Mouse (Mus musculus): ENCODE data around the gene Igfbp4. TPM values are rescaled to one million over a fixed set of nuclear protein-coding genes. Genes with fewer than 3 reads are reported as not detected.

Igfbp4 gene
- polyA plus RNA-seq, 1 experiment = 220 TPM

DNA sequence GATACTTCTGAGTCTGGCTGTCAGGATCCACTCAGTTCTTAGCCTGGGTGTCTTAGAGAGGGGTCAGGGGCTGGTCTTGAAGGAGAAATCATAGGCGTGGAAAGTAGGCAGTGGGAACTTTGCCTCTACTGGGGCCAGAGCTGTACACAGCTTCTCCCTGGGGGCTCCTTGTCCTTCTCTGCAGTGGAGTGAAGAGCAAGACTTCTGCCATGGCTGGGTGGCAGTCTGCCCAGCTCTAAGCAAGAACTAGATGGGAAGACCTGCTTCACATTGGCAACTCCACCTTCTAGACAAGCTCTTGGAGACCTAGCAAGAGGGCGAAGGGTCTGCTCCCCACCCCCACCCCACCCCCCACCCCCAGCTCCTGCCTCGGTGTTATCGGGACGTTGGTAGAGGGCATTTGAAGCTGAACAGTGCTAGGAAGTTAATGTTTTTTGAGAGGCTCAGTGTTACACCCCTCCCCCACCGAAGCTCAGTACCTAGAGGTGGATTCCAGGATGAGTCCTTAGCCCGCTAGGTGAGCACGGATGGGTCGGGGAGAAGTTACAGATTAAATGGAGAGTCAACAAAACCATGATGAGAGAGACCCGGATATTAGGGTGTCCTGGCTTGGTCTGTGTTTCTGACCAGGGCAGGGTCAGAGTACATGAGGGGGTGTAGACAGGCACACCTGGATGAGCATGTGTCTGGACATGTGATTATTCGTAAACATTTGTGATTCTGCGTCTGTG, 4.3 kb downstream of the Igfbp4 start:
- peaks cover 26% of the 10 kb centered on the region for H3K4me1 ChIP-seq (replicated peaks; ENCODE audit: control insufficient read depth, insufficient read depth, low read length)
- H3K27me3 ChIP-seq (ENCODE audit: control insufficient read depth, insufficient read depth, low read length) = peaks cover 18% of the 10 kb centered on the region; the same call in 1 of the 2 replicates
- H3K4me3 ChIP-seq (ENCODE audit: control insufficient read depth, insufficient read depth, low read length) = no peak overlapping the region
- DNase-seq = no peak
- no peak overlapping the region for H3K27ac ChIP-seq (ENCODE audit: control insufficient read depth, insufficient read depth, low read length)
- no peak for TF ChIP-seq CTCF (IDR thresholded peaks at IDR 0.05; ENCODE audit: borderline replicate concordance, control insufficient read depth, extremely low read depth, insufficient read depth, low read length, poor library complexity)
- no peak for TF ChIP-seq POLR2A (IDR thresholded peaks at IDR 0.05; ENCODE audit: control insufficient read depth, extremely low read depth, insufficient read depth, low read length, poor library complexity)
- no peaks in the 10 kb centered on the region for H3K36me3 ChIP-seq (ENCODE audit: control insufficient read depth, insufficient read depth, low read length)
- 94% methylated on average over 12 of the region's 12 CpGs for WGBS

DNA sequence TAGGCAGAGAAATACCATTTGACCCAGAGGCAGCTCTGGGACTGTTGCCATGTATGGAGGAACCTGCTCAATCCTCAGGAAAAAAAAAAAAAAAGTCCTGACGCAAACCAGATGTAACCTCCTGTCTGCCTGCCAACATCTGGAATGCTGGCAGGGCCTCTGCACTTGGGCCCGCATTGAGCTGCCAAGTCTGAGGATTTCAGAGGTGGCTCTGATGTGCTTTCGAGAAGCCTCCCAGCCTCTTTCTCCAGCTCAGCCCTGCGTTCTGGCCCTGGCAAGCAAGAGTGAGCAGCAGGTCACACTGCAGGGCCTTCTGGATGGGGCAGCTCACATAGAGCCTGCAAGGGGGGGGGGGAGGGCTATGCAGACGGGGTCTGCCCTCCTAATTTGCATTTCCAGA, 6.1 kb downstream of the Igfbp4 start:
- Histone ChIP-seq H3K27me3 (ENCODE audit: control insufficient read depth, insufficient read depth, low read length) (peaks cover under 1% of the 10 kb centered on the region; the same call in 1 of the 2 replicates), H3K4me1 (replicated peaks; ENCODE audit: control insufficient read depth, insufficient read depth, low read length) (peaks cover 11% of the 10 kb centered on the region), H3K4me3 (ENCODE audit: control insufficient read depth, insufficient read depth, low read length) (no peak overlapping the region), H3K27ac (ENCODE audit: control insufficient read depth, insufficient read depth, low read length) (no peak overlapping the region), H3K36me3 (ENCODE audit: control insufficient read depth, insufficient read depth, low read length) (no peaks in the 10 kb centered on the region)
- TF ChIP-seq CTCF (IDR thresholded peaks at IDR 0.05; ENCODE audit: borderline replicate concordance, control insufficient read depth, extremely low read depth, insufficient read depth, low read length, poor library complexity) = no peak
- no peak for TF ChIP-seq POLR2A (IDR thresholded peaks at IDR 0.05; ENCODE audit: control insufficient read depth, extremely low read depth, insufficient read depth, low read length, poor library complexity)
- DNase-seq = no peak
- WGBS = 97% methylated on average over 5 of the region's 5 CpGs

DNA sequence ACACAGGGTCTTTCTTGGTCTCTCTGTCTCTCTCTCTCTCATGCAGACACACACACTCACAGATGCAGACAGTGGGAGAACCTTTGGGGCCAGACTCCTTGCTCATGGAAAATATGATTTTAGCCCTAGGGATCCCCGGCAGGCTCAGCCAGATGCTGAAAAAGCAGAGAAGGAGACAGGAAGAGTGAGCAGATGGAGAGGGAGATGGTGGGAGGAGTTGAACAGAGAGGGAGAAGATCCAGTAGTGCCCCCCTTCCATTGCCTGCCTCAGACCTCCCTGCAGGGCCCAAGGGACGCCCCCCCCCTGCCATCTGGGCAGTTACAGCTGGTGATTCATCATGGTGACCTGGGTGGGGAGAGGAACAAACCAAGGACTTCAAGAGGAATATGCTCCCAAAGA, 6.6 kb downstream of the Igfbp4 start:
- no peak for TF ChIP-seq POLR2A (IDR thresholded peaks at IDR 0.05; ENCODE audit: control insufficient read depth, extremely low read depth, insufficient read depth, low read length, poor library complexity)
- TF ChIP-seq CTCF (IDR thresholded peaks at IDR 0.05; ENCODE audit: borderline replicate concordance, control insufficient read depth, extremely low read depth, insufficient read depth, low read length, poor library complexity) = no peak
- no peak for DNase-seq
- Histone ChIP-seq H3K4me1 (replicated peaks; ENCODE audit: control insufficient read depth, insufficient read depth, low read length) (peaks cover 6% of the 10 kb centered on the region), H3K36me3 (ENCODE audit: control insufficient read depth, insufficient read depth, low read length) (no peaks in the 10 kb centered on the region), H3K4me3 (ENCODE audit: control insufficient read depth, insufficient read depth, low read length) (no peak overlapping the region), H3K27ac (ENCODE audit: control insufficient read depth, insufficient read depth, low read length) (no peak overlapping the region), H3K27me3 (ENCODE audit: control insufficient read depth, insufficient read depth, low read length) (no peaks in the 10 kb centered on the region; the same call in 1 of the 2 replicates)
- 92% methylated on average over 2 of the region's 2 CpGs for WGBS

DNA sequence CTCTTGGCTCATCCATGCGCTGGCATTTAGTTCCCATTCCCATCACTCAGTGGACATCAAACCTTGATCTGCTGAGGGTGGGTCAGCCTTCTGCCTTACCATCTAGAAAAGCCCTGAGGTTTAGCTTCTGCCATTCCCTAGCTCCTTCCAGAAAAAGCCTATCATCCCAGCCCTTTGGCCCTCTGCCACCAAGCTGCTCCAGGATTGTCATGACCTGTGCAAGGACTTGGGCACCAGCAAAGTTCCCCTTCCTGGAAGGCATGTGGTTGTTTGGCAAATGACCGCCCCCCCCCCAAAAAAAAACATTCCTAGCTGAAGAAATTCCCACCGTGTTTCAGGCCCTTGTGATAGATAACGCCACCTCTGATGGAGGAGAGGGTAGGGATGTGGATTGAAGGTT, 14.1 kb downstream of the Igfbp4 start:
- no peaks in the 10 kb centered on the region for H3K27me3 ChIP-seq (ENCODE audit: control insufficient read depth, insufficient read depth, low read length)
- no peak overlapping the region for H3K27ac ChIP-seq (ENCODE audit: control insufficient read depth, insufficient read depth, low read length)
- no peak for TF ChIP-seq POLR2A (IDR thresholded peaks at IDR 0.05; ENCODE audit: control insufficient read depth, extremely low read depth, insufficient read depth, low read length, poor library complexity)
- TF ChIP-seq CTCF (IDR thresholded peaks at IDR 0.05; ENCODE audit: borderline replicate concordance, control insufficient read depth, extremely low read depth, insufficient read depth, low read length, poor library complexity) = no peak
- no peak for DNase-seq
- H3K4me1 ChIP-seq (replicated peaks; ENCODE audit: control insufficient read depth, insufficient read depth, low read length) = peaks cover 3% of the 10 kb centered on the region; the same call in 1 of the 2 replicates
- no peaks in the 10 kb centered on the region for H3K36me3 ChIP-seq (ENCODE audit: control insufficient read depth, insufficient read depth, low read length)
- no peak overlapping the region for H3K4me3 ChIP-seq (ENCODE audit: control insufficient read depth, insufficient read depth, low read length)
- 84% methylated on average over 4 of the region's 4 CpGs for WGBS

DNA sequence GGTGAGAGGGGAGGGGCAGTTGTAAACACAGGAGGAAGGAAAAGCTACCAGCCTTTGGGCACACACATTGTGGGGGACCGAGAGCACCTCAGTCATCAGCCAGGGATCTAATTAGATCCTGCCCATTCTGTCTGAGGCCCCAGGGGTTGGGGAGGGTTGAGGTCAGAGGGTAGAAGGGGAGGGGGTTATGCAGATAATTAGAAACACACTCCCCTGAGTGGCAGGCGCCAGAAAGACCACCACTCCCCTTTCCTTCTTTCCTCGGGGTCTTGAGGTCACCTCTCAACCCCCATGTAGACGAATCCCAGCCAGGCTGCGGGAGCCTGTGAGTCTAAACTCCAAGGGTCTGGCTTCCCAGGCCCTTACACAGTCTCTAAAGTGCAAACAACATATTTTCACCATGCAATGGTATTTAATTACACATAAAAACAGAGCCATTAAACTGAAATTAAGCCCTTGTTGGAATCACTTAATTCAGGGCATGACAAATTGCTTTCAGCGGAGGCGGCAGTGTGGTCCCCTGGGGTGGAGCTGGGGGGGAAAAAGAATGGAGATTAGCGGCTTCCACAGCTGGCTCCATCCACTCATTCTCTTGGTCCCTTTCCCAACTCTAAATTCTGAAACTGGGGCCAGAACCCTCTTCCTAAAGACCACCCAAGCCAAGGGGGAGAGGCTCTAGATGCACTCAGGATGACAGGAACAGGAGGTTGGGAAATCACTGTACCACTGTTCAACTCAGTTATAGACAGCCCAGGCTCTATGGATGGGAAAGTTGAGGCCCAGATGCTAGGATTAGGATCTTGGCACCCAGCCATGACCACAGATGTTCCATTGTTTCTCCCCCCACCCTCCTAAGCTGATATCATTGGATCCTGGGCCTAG, 14.8 kb downstream of the Igfbp4 start:
- TF ChIP-seq POLR2A (IDR thresholded peaks at IDR 0.05; ENCODE audit: control insufficient read depth, extremely low read depth, insufficient read depth, low read length, poor library complexity) (no peak), CTCF (IDR thresholded peaks at IDR 0.05; ENCODE audit: borderline replicate concordance, control insufficient read depth, extremely low read depth, insufficient read depth, low read length, poor library complexity) (no peak)
- Histone ChIP-seq H3K4me3 (ENCODE audit: control insufficient read depth, insufficient read depth, low read length) (no peak overlapping the region), H3K27me3 (ENCODE audit: control insufficient read depth, insufficient read depth, low read length) (no peaks in the 10 kb centered on the region), H3K36me3 (ENCODE audit: control insufficient read depth, insufficient read depth, low read length) (no peaks in the 10 kb centered on the region), H3K4me1 (replicated peaks; ENCODE audit: control insufficient read depth, insufficient read depth, low read length) (peaks cover 8% of the 10 kb centered on the region; the same call in 1 of the 2 replicates), H3K27ac (ENCODE audit: control insufficient read depth, insufficient read depth, low read length) (no peak overlapping the region)
- WGBS = 84% methylated on average over 8 of the region's 8 CpGs
- DNase-seq = no peak

DNA sequence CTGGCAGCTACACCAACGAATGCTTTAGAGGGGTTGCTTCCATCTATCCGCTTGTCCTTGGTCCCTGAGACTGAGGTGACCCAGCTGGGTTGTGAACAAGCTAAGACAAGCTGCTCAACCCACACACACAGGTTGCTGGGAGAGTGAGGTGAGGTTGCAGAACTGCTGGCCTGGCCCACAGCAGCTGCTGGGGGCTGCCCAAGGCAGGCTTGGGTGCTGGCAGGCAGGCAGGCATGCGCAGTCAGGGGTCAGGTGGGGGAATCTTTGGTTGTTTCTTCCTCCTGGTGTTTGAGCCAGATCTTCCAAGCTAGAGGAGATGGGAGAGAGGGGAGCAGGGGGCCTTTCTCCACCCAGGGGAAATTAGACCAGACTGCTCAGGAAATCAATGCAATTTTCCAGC, 19.4 kb downstream of the Igfbp4 start:
- H3K4me3 ChIP-seq (ENCODE audit: control insufficient read depth, insufficient read depth, low read length) = no peak overlapping the region
- WGBS = 35% methylated on average over 3 of the region's 3 CpGs
- H3K27ac ChIP-seq (ENCODE audit: control insufficient read depth, insufficient read depth, low read length) = no peak overlapping the region
- TF ChIP-seq POLR2A (IDR thresholded peaks at IDR 0.05; ENCODE audit: control insufficient read depth, extremely low read depth, insufficient read depth, low read length, poor library complexity) (no peak), CTCF (IDR thresholded peaks at IDR 0.05; ENCODE audit: borderline replicate concordance, control insufficient read depth, extremely low read depth, insufficient read depth, low read length, poor library complexity) (no peak)
- peaks cover 8% of the 10 kb centered on the region; the same call in 1 of the 2 replicates for H3K4me1 ChIP-seq (replicated peaks; ENCODE audit: control insufficient read depth, insufficient read depth, low read length)
- H3K36me3 ChIP-seq (ENCODE audit: control insufficient read depth, insufficient read depth, low read length) = no peaks in the 10 kb centered on the region
- DNase-seq = no peak
- no peaks in the 10 kb centered on the region for H3K27me3 ChIP-seq (ENCODE audit: control insufficient read depth, insufficient read depth, low read length)
